ENCODE assay signal across 8 mouse cellular contexts in genomic region chrX:95968594-95968965, GRCm38 (mm10). TPM values are rescaled to one million over a fixed set of nuclear protein-coding genes. Genes with fewer than 3 reads are reported as not detected.
A peak's percentile ranks its signal among the peaks of the same experiment; 100 is the strongest.
DNase-seq lines count a peak whose midpoint lies in the region; ATAC-seq lines count a peak whose summit lies in the region.

No protein-coding gene starts in this region.

- peak overlapping the region; percentile 66 for H3K9ac ChIP-seq in hindbrain, embryonic 14.5 days

- ATAC-seq in hindbrain, embryonic 14.5 days (ENCODE audit: low FRiP score) = peak; percentile 94

- H3K27ac ChIP-seq in hindbrain, embryonic 14.5 days = peak overlapping the region; percentile 87

- peak; percentile 95 for DNase-seq in R1 (ENCODE audit: low read depth, low spot score)
- peak; percentile 75 to 88 for DNase-seq in cerebellum, postnatal 25 days
- DNase-seq in frontal cortex, postnatal 25 days (ENCODE audit: low spot score in 2 of 2) = peak; percentile 15 to 35
- DNase-seq in hindbrain, embryonic 14.5 days (ENCODE audit: low spot score) = peak; percentile 78
- peak; percentile 32 to 42 for DNase-seq in layer of hippocampus, postnatal 25 days (ENCODE audit: extremely low spot score in 1 of 2, low spot score in 1 of 2)
- peak; percentile 72 for DNase-seq in lung, postnatal 14 days
- peak; percentile 96 for DNase-seq in retina, postnatal 1 day
- peak; percentile 89 for DNase-seq in thymus, postnatal 4 days

- WGBS in hindbrain, embryonic 14.5 days = 19% methylated on average over 6 of the region's 6 CpGs

- H3K36me3 ChIP-seq in hindbrain, embryonic 14.5 days (replicated peaks; ENCODE audit: control insufficient read depth, insufficient read depth) = no peaks in the 10 kb centered on the region

- peak overlapping the region; percentile 52 for H3K4me2 ChIP-seq in hindbrain, embryonic 14.5 days (replicated peaks)

- H3K27me3 ChIP-seq in hindbrain, embryonic 14.5 days (ENCODE audit: control insufficient read depth, insufficient read depth, low read length) = no peaks in the 10 kb centered on the region

- no peaks in the 10 kb centered on the region for H3K9me3 ChIP-seq in hindbrain, embryonic 14.5 days (ENCODE audit: control insufficient read depth, low read length)

- H3K4me1 ChIP-seq in hindbrain, embryonic 14.5 days (replicated peaks; ENCODE audit: control insufficient read depth, insufficient read depth, low read length) = 0 out of 2 replicates have a peak, but pooled peaks cover 3% of the 10 kb centered on the region

- peak overlapping the region; percentile 35 for H3K4me3 ChIP-seq in hindbrain, embryonic 14.5 days (replicated peaks; ENCODE audit: low read length)

RNA-seq across cellular contexts. Expression of gene Las1l, which starts 11.8 kb away (rescaled TPM):
- 56.5 and 60.2 TPM in 2 replicates for polyA plus RNA-seq in hindbrain, embryonic 14.5 days (2014; fragmentation: Nextera tagmentation; extraction: Ambion mirVana)
- total RNA-seq in layer of hippocampus, postnatal 25 days (2021) = 10 to 100 TPM; 43.5 to 49.9 TPM

Comparison
In these comparisons a context has a peak if more than half of its experiments do, and no peak if none do; other contexts are left out.
1. Peak in every context shown above with its lines: DNase-seq, ATAC-seq, H3K4me3 ChIP-seq and H3K27ac ChIP-seq.
2. DNase-seq: peak in every context shown above with its lines; median percentile 96 in retina, postnatal 1 day; 95 in R1; 89 in thymus, postnatal 4 days; 82 in cerebellum, postnatal 25 days; 78 in hindbrain, embryonic 14.5 days; 72 in lung, postnatal 14 days; 37 in layer of hippocampus, postnatal 25 days; 25 in frontal cortex, postnatal 25 days.